Mouse (Mus musculus): ENCODE results near the gene Slc6a11. TPM values are rescaled to one million over a fixed set of nuclear protein-coding genes. Genes with fewer than 3 reads are reported as not detected.

Slc6a11 gene
- total RNA-seq (2012; rRNA removed), result not detected in 2 replicates
- not detected for polyA plus RNA-seq (2012; ENCODE audit: insufficient read depth in 1 of 2, insufficient read length in 2 of 2, low read depth in 1 of 2, low replicate concordance in 2 of 2, missing spikeins in 1 of 2)

DNA sequence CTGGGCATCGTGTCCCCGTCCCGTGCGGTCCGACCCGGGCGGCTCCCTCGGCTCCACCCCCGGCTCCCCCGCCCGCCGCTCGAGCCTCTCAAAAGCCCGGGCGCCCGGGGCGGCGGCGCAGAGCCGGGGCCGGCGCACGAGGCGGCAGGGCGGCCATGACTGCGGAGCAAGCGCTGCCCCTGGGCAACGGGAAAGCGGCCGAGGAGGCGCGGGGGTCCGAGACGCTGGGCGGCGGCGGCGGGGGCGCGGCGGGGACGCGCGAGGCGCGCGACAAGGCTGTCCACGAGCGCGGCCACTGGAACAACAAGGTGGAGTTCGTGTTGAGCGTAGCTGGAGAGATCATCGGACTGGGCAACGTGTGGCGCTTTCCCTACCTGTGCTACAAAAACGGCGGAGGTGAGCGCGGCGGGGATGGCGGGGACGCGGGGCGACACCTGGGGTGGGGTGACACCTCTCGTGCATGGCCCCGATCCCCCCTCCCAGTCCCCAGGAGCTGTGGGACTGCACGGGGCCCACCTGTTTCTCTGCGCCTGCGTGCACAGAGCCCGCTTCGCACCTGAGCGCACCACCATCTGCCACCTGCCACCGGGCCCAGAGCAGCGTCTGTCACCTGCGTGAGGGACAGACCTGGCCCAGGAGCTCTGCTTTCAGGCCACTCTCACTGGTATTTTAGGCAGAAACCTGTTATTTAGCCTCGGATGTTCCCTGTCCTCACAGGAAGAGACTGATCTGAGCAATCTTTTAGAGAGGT is at the start of gene Slc6a11:
TSS of gene Slc6a11 (plus strand) at position 120 of the 751 bp plus-strand sequence.
- DNase-seq (ENCODE audit: low read depth, low spot score), result no peak
- no peak within 1 kb of the TSS for H3K9ac ChIP-seq (ENCODE audit: control insufficient read depth, low read depth, low read length, poor library complexity, severe bottlenecking)
- no peak within 1 kb of the TSS for H3K4me3 ChIP-seq (ENCODE audit: control insufficient read depth in 1 of 2, insufficient read depth in 1 of 2, low read depth in 2 of 2, low read length in 2 of 2)
- H3K79me2 ChIP-seq (ENCODE audit: control insufficient read depth, insufficient read depth, low read length, poor library complexity), result no peaks in the 10 kb centered on the region
- no peaks in the 10 kb centered on the region for H3K27me3 ChIP-seq (ENCODE audit: control insufficient read depth in 1 of 2, insufficient read depth in 2 of 2, low read length in 2 of 2)
- H3K9me3 ChIP-seq (replicated peaks; ENCODE audit: insufficient read depth, low read length), result no peaks in the 10 kb centered on the region
- H3K27ac ChIP-seq (ENCODE audit: control insufficient read depth, low read depth, low read length), result no peak within 1 kb of the TSS
- no peaks in the 10 kb centered on the region for H3K4me1 ChIP-seq (ENCODE audit: control insufficient read depth in 1 of 2, insufficient read depth in 2 of 2, low read length in 2 of 2)
- TF ChIP-seq BHLHE40 (IDR thresholded peaks at IDR 0.05; ENCODE audit: borderline replicate concordance, low read depth, low read length) (no peak), NELFE (IDR thresholded peaks at IDR 0.05; ENCODE audit: low read depth, low read length) (no peak), CHD1 (IDR thresholded peaks at IDR 0.05; ENCODE audit: low read depth, low read length) (no peak), CHD2 (IDR thresholded peaks at IDR 0.05; ENCODE audit: low read length) (no peak), ZMIZ1 (IDR thresholded peaks at IDR 0.05; ENCODE audit: low read depth, low read length) (no peak), ETS1 (IDR thresholded peaks at IDR 0.05; ENCODE audit: low read depth, low read length) (no peak), RAD21 (IDR thresholded peaks at IDR 0.05; ENCODE audit: low read depth, low read length) (no peak), E2F4 (IDR thresholded peaks at IDR 0.05; ENCODE audit: borderline replicate concordance, low read depth, low read length) (no peak), SIN3A (IDR thresholded peaks at IDR 0.05; ENCODE audit: low read length) (no peak), USF1 (IDR thresholded peaks at IDR 0.05; ENCODE audit: low read depth, low read length) (no peak), POLR2A (IDR thresholded peaks at IDR 0.05; ENCODE audit: control insufficient read depth in 1 of 2, insufficient read depth in 1 of 2, low read depth in 1 of 2, low read length in 2 of 2, poor library complexity in 1 of 2) (no peak), MAFK (IDR thresholded peaks at IDR 0.05; ENCODE audit: borderline replicate concordance, low read depth, low read length) (no peak)
- H3K36me3 ChIP-seq (ENCODE audit: control insufficient read depth in 1 of 2, insufficient read depth in 2 of 2, low read length in 2 of 2), result no peaks in the 10 kb centered on the region

DNA sequence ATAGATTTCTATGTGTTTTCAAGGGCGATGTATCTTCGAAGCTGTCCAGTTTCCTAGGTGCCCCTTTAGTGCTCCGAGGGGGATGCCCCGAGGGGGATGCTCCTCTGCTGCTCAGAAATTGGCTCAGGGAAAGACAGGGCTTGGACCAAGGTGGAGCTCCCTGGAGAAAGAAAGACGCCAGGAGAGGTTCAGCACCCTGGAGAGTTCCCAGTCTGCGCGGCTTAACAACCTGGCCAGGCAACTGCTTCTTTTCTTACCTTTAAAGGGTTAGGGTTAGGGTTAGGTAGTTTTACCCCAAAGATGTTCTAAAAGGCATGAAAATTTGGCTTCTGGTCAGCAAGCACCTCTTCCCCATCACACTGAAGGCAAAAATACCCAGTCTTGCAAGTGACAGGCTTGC is 43.9 kb upstream of the Slc6a11 start:
- DNase-seq (ENCODE audit: low read depth, low spot score), result peak; percentile 31
- Histone ChIP-seq H3K79me2 (ENCODE audit: control insufficient read depth, insufficient read depth, low read length, poor library complexity) (no peaks in the 10 kb centered on the region), H3K9ac (ENCODE audit: control insufficient read depth, low read depth, low read length, poor library complexity, severe bottlenecking) (no peak overlapping the region), H3K27me3 (ENCODE audit: control insufficient read depth in 1 of 2, insufficient read depth in 2 of 2, low read length in 2 of 2) (no peaks in the 10 kb centered on the region), H3K4me1 (ENCODE audit: control insufficient read depth in 1 of 2, insufficient read depth in 2 of 2, low read length in 2 of 2) (no peaks in the 10 kb centered on the region), H3K9me3 (replicated peaks; ENCODE audit: insufficient read depth, low read length) (no peaks in the 10 kb centered on the region), H3K4me3 (ENCODE audit: control insufficient read depth in 1 of 2, insufficient read depth in 1 of 2, low read depth in 2 of 2, low read length in 2 of 2) (no peak overlapping the region), H3K27ac (ENCODE audit: control insufficient read depth, low read depth, low read length) (no peak overlapping the region), H3K36me3 (ENCODE audit: control insufficient read depth in 1 of 2, insufficient read depth in 2 of 2, low read length in 2 of 2) (no peaks in the 10 kb centered on the region)
- TF ChIP-seq MXI1 (IDR thresholded peaks at IDR 0.05; ENCODE audit: low read depth, low read length) (no peak), ZC3H11A (IDR thresholded peaks at IDR 0.05; ENCODE audit: low read depth, low read length) (no peak), NRF1 (IDR thresholded peaks at IDR 0.05; ENCODE audit: insufficient read depth, low read depth, low read length, poor library complexity, severe bottlenecking) (no peak), POLR2AphosphoS2 (IDR thresholded peaks at IDR 0.05; ENCODE audit: low read length) (no peak), ZNF384 (IDR thresholded peaks at IDR 0.05; ENCODE audit: low read depth, low read length) (no peak), MYC (IDR thresholded peaks at IDR 0.05; ENCODE audit: low read depth, low read length) (no peak), TCF12 (IDR thresholded peaks at IDR 0.05; ENCODE audit: low read depth, low read length) (no peak), MAFK (IDR thresholded peaks at IDR 0.05; ENCODE audit: borderline replicate concordance, low read depth, low read length) (no peak), USF1 (IDR thresholded peaks at IDR 0.05; ENCODE audit: low read depth, low read length) (no peak), ETS1 (IDR thresholded peaks at IDR 0.05; ENCODE audit: low read depth, low read length) (no peak), HCFC1 (IDR thresholded peaks at IDR 0.05; ENCODE audit: low read depth, low read length) (no peak), ELF1 (IDR thresholded peaks at IDR 0.05; ENCODE audit: low read depth, low read length) (no peak), SIN3A (IDR thresholded peaks at IDR 0.05; ENCODE audit: low read length) (no peak), BHLHE40 (IDR thresholded peaks at IDR 0.05; ENCODE audit: borderline replicate concordance, low read depth, low read length) (no peak)

Data from MEL (cell line).